Mouse (Mus musculus): ENCODE results near the gene Gas8.

DNA sequence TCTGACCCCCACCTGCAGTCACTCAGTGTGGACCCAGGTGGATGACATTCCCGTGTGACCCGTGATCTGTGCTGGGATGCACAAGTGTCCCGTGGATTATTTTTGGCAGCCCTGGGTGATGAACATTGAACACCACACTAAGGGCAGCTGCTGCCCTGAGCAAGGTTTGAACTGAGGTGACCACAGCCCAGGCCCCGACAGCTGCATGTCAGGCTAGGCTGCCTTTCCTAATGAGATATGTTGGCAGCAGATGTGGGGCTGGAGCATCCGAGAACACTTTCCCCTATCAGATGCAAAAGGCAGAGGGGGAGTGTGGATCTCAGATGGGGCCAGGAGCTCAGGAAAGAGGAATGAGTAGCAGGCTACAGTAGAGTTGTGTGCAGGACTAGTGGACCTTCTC lies 7.8 kb upstream of the Gas8 start:
- no peak for TF ChIP-seq POLR2A (IDR thresholded peaks at IDR 0.05; ENCODE audit: low read depth, low read length)
- TF ChIP-seq CTCF (IDR thresholded peaks at IDR 0.05; ENCODE audit: extremely low read depth, insufficient read depth, insufficient read length, insufficient replicate concordance): no peak
